Mouse (Mus musculus) heart, embryonic 16.5 days (tissue): ENCODE measurements around the gene Ebf3. TPM values are rescaled to one million over a fixed set of nuclear protein-coding genes. Genes with fewer than 3 reads are reported as not detected.
A peak's percentile ranks its signal among the peaks of the same experiment; 100 is the strongest.

Experiments
- ATAC-seq: fragments of 200-750 bp; cut with Nextera tagmentation; replicated peaks from 2 replicates; pipeline ENCODE4 v1.8.0; 2017; ENCODE audit warnings: moderate number of reproducible peaks; ENCODE audit not compliant: insufficient read depth, low FRiP score; ENCODE audit errors: extremely low read depth
- H3K27ac ChIP-seq: fragments of 300-500 bp; sonication (generic); 2 replicates; pipeline ENCODE4 v1.5.1; 2014; ENCODE audit warnings: mild to moderate bottlenecking, low read length, control low read depth, moderate library complexity
- H3K27me3 ChIP-seq: fragments of 300-500 bp; sonication (generic); 2 replicates; pipeline ENCODE4 v1.6.1; 2014; ENCODE audit warnings: low read length, mixed read lengths; ENCODE audit not compliant: control insufficient read depth, insufficient read depth
- H3K36me3 ChIP-seq: fragments of 300-500 bp; sonication (generic); 2 replicates; pipeline ENCODE4 v1.6.1; 2014; ENCODE audit not compliant: control insufficient read depth, insufficient read depth
- H3K4me1 ChIP-seq: fragments of 300-500 bp; sonication (generic); 2 replicates; pipeline ENCODE4 v1.6.1; 2014; ENCODE audit warnings: low read length, mixed read lengths; ENCODE audit not compliant: control insufficient read depth, insufficient read depth
- H3K4me2 ChIP-seq: fragments of 300-500 bp; sonication (generic); 2 replicates; pipeline ENCODE4 v1.6.1; 2014; ENCODE audit warnings: low read depth, mild to moderate bottlenecking, control low read depth, low read length
- H3K4me3 ChIP-seq: fragments of 300-500 bp; sonication (generic); 2 replicates; pipeline ENCODE4 v1.5.1; 2014; ENCODE audit warnings: mild to moderate bottlenecking, control low read depth, low read length
- H3K9ac ChIP-seq: fragments of 300-500 bp; sonication (generic); 2 replicates; pipeline ENCODE4 v1.6.1; 2014; ENCODE audit warnings: low read length, control low read depth
- H3K9me3 ChIP-seq: fragments of 300-500 bp; sonication (generic); replicated peaks from 2 replicates; pipeline ENCODE4 v1.6.1; 2016; ENCODE audit warnings: low read length; ENCODE audit not compliant: control insufficient read depth
- WGBS: fragments of 180-500 bp; shearing (Covaris S2); extraction: QIAGEN DNeasy Blood & Tissue Kit; methylation state at CpG from one replicate; pipeline ENCODE4 v1.1.7; 2014; 5-methylcytosine and 5-hydroxymethylcytosine counted together
- polyA plus RNA-seq: library from polyadenylated mRNA; unstranded; fragments of >200 nt; fragmentation: Nextera tagmentation; extraction: Ambion mirVana; gene quantifications from 2 replicates; pipeline ENCODE4 v1.2.1, GENCODE M21; 2015

The Ebf3 gene
- polyA plus RNA-seq, 1 experiment from 2014 or later, result 0.56 TPM

DNA sequence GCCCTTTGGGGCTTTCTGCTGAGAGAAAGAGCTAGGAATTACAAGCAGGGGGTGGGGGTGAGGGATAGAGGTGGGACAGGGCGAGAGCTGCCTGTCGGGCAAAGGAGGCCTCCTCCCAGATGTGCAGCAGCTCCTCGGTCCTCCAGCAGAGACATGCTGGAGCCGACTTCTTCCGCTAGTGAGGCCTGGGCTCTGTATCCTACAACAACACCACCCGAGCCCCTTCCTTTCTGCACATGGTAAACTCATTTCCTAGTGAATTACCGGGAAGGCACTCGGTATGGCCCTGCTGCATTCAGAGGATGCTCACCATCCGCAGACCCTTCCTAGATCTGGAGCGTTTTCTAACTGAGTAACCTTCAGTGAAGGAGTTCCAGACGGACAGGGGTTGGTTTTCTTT, 14.1 kb downstream of the Ebf3 start:
- WGBS, result 46% methylated on average over 11 of the region's 11 CpGs
- peaks cover 35% of the 10 kb centered on the region for H3K27me3 ChIP-seq
- no peak overlapping the region for H3K9ac ChIP-seq
- H3K36me3 ChIP-seq, result no peaks in the 10 kb centered on the region
- no peaks in the 10 kb centered on the region for H3K9me3 ChIP-seq
- peaks cover 4% of the 10 kb centered on the region for H3K4me1 ChIP-seq
- 0 out of 2 replicates have a peak overlapping the region, but pooled peaks have one; percentile 19 for H3K27ac ChIP-seq
- 0 out of 2 replicates have a peak, but pooled peaks have one; percentile 24 for ATAC-seq
- H3K4me3 ChIP-seq, result no peak overlapping the region
- H3K4me2 ChIP-seq, result no peak overlapping the region

DNA sequence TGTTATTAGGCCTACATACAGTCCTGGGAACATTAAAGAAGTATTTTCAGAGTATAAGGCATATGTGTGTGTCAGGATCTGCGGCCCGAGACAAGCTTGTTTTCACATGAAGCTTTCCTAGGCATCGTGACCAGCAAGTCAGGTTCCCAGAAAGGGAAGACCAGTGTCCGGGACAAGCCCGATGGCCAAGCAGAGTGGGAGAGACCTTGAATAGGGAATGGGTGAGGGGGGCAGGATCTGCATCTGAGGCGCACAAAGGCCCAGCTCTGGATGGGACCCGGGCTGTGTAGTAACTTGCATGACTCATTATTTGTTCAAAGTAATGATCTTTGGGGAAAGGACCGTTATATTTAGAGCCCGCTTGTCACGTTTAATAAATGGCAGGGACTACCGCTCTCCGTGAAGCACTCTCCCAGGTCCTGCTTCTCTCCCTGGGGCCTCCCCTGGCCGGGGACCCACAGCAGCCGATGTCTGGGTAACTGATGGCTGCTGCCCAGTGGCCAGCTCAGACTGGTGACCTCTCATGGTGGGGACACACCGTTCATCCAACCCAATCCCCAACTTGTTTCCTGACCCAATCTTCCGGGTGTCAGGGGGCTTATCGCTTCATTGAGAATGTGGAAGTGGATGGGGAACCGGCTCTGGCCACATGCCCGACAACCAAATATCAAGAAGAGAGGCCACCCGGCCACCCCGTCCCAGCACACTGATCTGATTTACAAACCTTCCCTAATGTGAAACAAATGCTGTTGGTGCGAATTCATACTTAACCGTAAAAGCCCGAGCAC, 16.5 kb downstream of the Ebf3 start:
- no peak overlapping the region for H3K27ac ChIP-seq
- H3K4me2 ChIP-seq, result no peak overlapping the region
- no peaks in the 10 kb centered on the region for H3K36me3 ChIP-seq
- 62% methylated on average over 24 of the region's 24 CpGs for WGBS
- no peak overlapping the region for H3K9ac ChIP-seq
- no peak for ATAC-seq
- H3K4me3 ChIP-seq, result no peak overlapping the region
- peaks cover 25% of the 10 kb centered on the region for H3K27me3 ChIP-seq
- H3K9me3 ChIP-seq, result no peaks in the 10 kb centered on the region
- peaks cover 2% of the 10 kb centered on the region; the same call in 1 of the 2 replicates for H3K4me1 ChIP-seq

- H3K4me3 ChIP-seq, result no peak overlapping the region
- H3K4me2 ChIP-seq, result no peak overlapping the region
- peaks cover 2% of the 10 kb centered on the region; the same call in 1 of the 2 replicates for H3K4me1 ChIP-seq
- ATAC-seq, result no peak
- no peak overlapping the region for H3K27ac ChIP-seq
- H3K27me3 ChIP-seq, result peaks cover 25% of the 10 kb centered on the region
- whole genome bisulfite sequencing, result 70% methylated on average over 7 of the region's 7 CpGs
- no peaks in the 10 kb centered on the region for H3K9me3 ChIP-seq
- H3K9ac ChIP-seq, result no peak overlapping the region
- no peaks in the 10 kb centered on the region for H3K36me3 ChIP-seq
These were observed 17.1 kb downstream of the Ebf3 start for GRCm38 (mm10) chr7:137297131-137297530.

GRCm38 (mm10) chr7:137295612-137296011, 18.6 kb downstream of the Ebf3 start:
- ATAC-seq, result no peak
- H3K9me3 ChIP-seq, result no peaks in the 10 kb centered on the region
- no peaks in the 10 kb centered on the region for H3K36me3 ChIP-seq
- no peak overlapping the region for H3K9ac ChIP-seq
- H3K4me3 ChIP-seq, result no peak overlapping the region
- no peak overlapping the region for H3K4me2 ChIP-seq
- whole genome bisulfite sequencing, result 76% methylated on average over 7 of the region's 7 CpGs
- H3K27me3 ChIP-seq, result peaks cover 25% of the 10 kb centered on the region
- no peak overlapping the region for H3K27ac ChIP-seq
- H3K4me1 ChIP-seq, result no peaks in the 10 kb centered on the region

DNA sequence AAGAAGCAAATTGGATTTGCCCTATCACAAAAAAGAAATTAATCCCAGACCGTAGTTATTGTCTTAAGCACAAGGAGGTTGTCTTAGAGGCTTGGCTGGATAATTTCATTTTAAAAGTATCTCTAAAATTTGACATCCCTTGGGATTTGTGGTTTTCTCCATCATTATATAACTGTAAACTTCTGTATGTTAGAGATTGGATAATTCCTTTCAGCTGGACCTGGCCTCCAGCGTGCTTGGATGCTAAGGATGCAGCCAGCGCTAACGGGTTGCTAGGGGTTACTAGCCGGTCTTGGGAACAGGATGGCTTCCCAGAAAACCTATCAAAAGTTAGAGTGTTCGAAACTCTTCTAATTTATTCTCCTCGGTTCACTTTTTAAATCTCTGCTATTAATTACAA, 19.8 kb downstream of the Ebf3 start:
- WGBS, result 77% methylated on average over 7 of the region's 7 CpGs
- no peak for ATAC-seq
- peaks cover 14% of the 10 kb centered on the region for H3K27me3 ChIP-seq

DNA sequence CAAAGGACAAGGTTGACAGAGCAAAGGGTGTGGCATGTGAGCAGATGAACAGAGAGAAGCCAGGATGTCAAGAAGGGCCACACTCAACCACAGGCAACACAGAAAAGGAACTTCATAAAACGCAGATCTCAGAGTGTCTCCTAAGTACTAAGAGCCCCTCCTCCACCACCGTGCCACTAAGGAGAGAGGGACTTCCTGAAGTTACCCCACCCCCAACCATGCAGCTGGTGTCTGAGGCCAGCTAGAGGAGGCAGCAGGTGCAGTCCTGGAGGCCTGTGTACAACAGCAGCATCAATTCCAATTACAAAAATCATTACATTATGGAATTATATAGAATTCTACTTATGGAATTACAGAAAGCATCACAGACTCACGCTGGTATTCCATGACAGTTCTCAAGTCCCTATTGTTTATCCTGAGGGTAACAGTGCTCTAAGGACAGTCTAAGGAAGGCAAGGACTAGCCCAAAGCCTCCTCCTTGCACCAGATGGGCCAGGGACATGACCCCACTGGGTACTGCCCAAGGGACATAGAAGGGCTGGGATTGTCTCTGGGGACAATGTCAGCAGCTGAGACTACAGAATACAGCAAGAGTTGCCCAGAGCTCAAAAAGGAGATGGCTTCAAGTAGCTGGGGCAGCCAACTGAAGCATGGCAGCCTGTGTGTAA, 24.8 kb downstream of the Ebf3 start:
- Histone ChIP-seq H3K9ac (no peak overlapping the region), H3K27me3 (no peaks in the 10 kb centered on the region), H3K4me1 (peaks cover 2% of the 10 kb centered on the region; the same call in 1 of the 2 replicates), H3K36me3 (no peaks in the 10 kb centered on the region), H3K9me3 (no peaks in the 10 kb centered on the region), H3K4me2 (no peak overlapping the region), H3K4me3 (no peak overlapping the region), H3K27ac (no peak overlapping the region)
- WGBS, result 47% methylated on average over 3 of the region's 3 CpGs
- no peak; the same call in 1 of the 2 replicates for ATAC-seq

More for the DNA sequence above, 19.8 kb downstream of the Ebf3 start:
- Histone ChIP-seq H3K4me3 (no peak overlapping the region), H3K9ac (no peak overlapping the region), H3K9me3 (no peaks in the 10 kb centered on the region), H3K36me3 (no peaks in the 10 kb centered on the region), H3K27ac (no peak overlapping the region), H3K4me1 (no peaks in the 10 kb centered on the region), H3K4me2 (no peak overlapping the region)

DNA sequence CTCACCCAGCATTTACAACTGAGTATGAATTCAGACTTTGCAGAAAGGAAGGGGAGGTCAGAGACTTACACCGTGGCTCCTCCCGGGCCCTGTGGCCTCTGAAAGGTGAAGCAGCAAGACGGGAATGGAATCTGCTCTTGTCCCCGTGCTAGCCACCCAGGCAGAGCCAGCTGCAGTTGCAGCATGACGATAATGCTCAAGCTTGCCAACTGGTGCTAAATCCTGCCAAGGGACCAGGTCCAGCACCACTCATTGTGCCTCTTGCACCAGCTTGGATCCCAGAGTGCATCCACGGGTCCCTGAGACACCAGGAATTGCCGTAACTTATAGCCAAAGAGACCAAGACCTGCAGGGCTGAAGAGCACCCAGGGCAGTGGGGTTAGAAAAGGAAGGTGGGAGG, 36.1 kb downstream of the Ebf3 start:
- no peak for ATAC-seq
- Histone ChIP-seq H3K27ac (no peak overlapping the region), H3K4me3 (no peak overlapping the region), H3K4me1 (no peaks in the 10 kb centered on the region), H3K9me3 (no peaks in the 10 kb centered on the region), H3K27me3 (0 out of 2 replicates have a peak, but pooled peaks cover 2% of the 10 kb centered on the region), H3K4me2 (no peak overlapping the region), H3K9ac (no peak overlapping the region), H3K36me3 (no peaks in the 10 kb centered on the region)
- WGBS, result 75% methylated on average over 7 of the region's 7 CpGs

GRCm38 (mm10) chr7:137277713-137278112, 36.5 kb downstream of the Ebf3 start:
- no peak for ATAC-seq
- 68% methylated on average over 5 of the region's 5 CpGs for WGBS
- no peak overlapping the region for H3K9ac ChIP-seq

DNA sequence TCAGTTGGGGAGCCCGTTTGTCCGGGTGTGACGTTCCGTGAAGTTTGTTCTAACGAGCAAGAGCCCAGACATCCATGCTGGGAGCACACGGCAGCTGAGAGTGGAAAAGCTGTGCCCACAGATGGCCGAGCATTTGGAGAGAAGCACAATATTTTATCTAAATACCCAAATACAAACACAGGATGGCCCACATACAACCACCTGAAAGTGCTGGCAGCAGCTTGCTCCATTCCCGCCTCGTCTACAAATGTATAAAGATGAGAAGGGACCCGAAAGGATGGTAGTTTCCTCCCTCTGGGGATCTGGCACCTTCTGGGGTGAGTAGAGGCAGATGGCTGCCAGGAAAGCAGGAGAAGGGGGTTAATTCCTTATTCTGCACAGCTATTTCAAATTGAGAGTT, 42.0 kb downstream of the Ebf3 start:
- Histone ChIP-seq H3K9ac (no peak overlapping the region), H3K4me1 (no peaks in the 10 kb centered on the region), H3K4me2 (no peak overlapping the region), H3K9me3 (no peaks in the 10 kb centered on the region), H3K36me3 (no peaks in the 10 kb centered on the region), H3K27me3 (0 out of 2 replicates have a peak, but pooled peaks cover 7% of the 10 kb centered on the region), H3K4me3 (no peak overlapping the region), H3K27ac (no peak overlapping the region)
- 82% methylated on average over 10 of the region's 10 CpGs for WGBS
- no peak for ATAC-seq

More at GRCm38 (mm10) chr7:137277713-137278112, 36.5 kb downstream of the Ebf3 start:
- H3K36me3 ChIP-seq, result no peaks in the 10 kb centered on the region
- no peak overlapping the region for H3K4me2 ChIP-seq
- H3K27ac ChIP-seq, result no peak overlapping the region
- H3K4me3 ChIP-seq, result no peak overlapping the region
- no peaks in the 10 kb centered on the region for H3K9me3 ChIP-seq
- H3K4me1 ChIP-seq, result no peaks in the 10 kb centered on the region
- 0 out of 2 replicates have a peak, but pooled peaks cover 2% of the 10 kb centered on the region for H3K27me3 ChIP-seq
